Mouse (Mus musculus) kidney, adult 18-20 months (tissue): ENCODE data around the gene Baiap3.
A peak's percentile ranks its signal among the peaks of the same experiment; 100 is the strongest.

Experiments
- DNase-seq: peaks from one replicate; pipeline ENCODE4 v3.0.0; 2021

The Baiap3 gene

GRCm38 (mm10) chr17:25256140-25256754 is at the start of gene Baiap3:
Gene Baiap3, minus strand, starts transcription at chr17:25256364.
- DNase-seq = no peak

- DNase-seq = no peak
These were observed 41.9 kb upstream of the Baiap3 start, which contains the start of gene Prss34 for GRCm38 (mm10) chr17:25298094-25298493. Gene Prss34, plus strand, starts transcription at chr17:25298394.

- no peak for DNase-seq
These were observed 37.9 kb upstream of the Baiap3 start for GRCm38 (mm10) chr17:25294111-25294510.

DNA sequence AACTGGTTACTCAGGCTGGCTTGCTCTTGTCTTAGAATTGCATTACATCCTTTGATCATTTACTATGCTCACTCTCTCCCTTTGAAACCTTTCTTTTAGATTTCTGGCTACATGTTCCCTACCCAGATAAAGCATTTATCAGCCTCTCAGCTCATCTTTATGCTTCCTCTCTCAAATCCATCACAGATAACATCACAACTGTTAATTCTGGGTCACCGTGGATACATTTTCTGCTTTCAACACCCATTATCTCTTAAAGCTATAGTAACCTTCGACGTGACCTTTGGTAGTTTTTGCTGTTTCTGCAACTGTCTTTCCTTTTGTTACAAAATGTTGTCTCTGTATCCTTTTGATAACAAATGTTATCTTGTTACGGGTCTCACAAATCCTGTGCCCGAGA is 37.3 kb upstream of the Baiap3 start:
- DNase-seq = no peak

DNA sequence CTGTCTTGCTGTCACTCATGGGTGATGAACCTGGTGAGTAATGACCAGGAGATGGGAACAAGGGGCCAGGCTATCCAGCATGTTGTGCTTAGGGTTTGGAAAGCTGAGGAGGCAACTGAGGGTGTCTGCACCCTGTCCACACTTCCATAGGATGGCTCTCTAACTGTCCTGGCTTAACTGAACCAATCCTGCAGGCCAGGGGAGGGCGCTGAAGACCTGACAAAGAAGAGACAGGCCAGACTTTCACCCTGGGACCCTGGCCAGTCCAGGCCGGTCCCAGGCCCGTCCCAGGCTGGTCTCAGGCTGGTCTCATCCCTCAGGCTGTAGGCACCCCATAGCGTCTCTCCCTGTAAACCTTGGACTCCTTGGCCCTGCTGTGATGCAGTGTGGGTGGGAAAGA is 34.2 kb upstream of the Baiap3 start:
- no peak for DNase-seq

DNA sequence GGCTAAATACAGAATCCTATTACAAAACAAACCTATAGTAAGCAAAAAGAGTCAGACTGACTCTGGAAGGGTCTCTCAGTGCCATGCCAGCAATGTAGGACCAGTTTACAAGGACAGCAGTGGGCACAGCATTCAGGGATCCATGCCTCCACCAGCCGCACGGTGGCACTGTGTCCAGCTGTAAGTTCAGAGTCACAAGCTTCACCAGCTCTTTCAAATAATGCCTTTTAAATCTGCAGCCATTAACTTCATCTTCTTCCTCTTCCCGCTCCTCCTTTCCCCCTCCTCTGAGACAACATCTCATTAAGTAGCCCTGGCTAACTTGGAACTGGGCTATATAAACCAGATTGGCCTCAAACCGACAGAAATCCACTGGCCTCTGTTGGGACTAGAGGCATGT is 32.7 kb upstream of the Baiap3 start:
- peak; percentile 62 for DNase-seq

DNA sequence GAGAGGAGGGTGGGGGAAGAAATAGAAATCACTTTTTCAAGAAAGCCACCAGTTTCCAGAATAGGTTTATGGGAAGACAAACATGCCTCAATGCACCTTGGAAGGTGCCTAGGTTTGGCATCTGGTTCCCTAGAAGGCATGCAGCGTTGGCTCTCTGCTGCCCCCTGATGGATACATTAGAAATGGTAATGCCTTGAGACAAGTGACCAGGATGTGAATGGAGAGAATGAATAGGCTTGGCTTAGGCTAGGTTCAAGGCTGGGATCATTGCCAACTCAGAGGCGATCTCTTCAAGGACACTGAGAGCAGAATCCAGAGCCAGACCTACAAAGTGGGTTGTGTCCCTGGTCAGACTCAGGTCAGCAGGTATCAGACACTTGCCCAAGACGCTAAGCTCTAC is 28.9 kb upstream of the Baiap3 start:
- peak; percentile 81 for DNase-seq

DNA sequence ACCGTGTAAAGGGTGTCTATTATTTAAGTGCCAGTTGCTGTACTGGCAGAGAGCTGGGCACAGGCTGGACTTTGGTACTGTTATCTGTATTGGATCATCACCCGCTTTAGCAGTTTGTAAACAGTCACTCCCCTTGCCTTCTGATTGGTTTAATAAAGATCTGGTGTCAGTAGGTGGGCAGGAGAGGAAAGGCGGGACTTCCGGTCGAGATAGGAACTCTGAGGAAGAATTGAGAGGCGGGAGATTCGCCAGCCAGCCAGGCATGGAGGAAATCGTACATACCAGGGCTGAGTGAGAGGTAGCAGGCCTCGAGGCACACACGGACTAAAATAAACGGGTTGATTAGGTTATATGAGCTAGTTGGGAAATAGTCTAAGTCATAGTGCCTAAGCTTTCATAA is 26.0 kb upstream of the Baiap3 start:
- peak; percentile 69 for DNase-seq

GRCm38 (mm10) chr17:25275833-25276232 is 19.7 kb upstream of the Baiap3 start:
- DNase-seq = no peak

DNA sequence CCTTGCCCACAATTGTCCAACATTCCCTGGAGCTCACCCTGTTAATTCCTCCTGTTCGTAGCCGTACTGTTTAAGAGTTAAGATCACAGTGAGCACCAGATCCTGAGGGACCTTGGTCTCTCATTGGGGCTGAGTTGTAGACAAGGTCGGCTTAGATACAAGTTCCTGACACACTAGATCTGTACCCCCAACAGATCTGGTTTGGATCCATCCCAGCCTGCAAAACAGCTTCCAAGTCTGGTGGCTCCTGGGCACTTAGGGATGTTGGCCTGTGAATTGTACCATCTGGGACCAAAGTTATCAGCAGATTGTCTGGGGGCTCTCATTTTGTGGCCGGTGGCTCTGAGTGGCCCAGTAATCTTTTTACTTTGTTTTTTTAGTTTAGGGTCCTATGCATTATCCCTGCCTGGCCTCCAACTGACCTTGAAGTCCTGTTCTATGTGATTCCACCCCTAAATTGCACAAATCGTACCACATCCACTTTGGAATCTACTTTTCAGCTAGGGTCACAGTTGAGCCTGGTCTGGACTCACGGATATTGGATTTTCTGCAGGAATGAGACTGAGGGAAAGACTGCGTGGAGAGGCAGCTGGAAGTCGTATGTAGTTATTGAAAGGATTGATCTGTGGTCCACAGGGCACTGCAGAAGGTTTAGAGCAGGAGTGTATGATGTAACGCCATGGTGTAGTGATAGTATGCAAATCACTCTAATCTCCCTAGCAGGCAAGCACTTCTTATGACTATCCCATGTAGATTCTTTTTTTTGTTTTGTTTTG is 18.6 kb upstream of the Baiap3 start, which contains the start of gene Ube2i:
Ube2i (minus strand) TSS at position 52 of the 776 bp plus-strand sequence.
- DNase-seq = no peak

- peak; percentile 100 for DNase-seq
These were observed 17.7 kb upstream of the Baiap3 start for GRCm38 (mm10) chr17:25273706-25274501.

- no peak for DNase-seq
These were observed 17.0 kb upstream of the Baiap3 start for GRCm38 (mm10) chr17:25272951-25273705.

- DNase-seq = peak; percentile 36
These were observed 16.2 kb upstream of the Baiap3 start for GRCm38 (mm10) chr17:25272326-25272725.

DNA sequence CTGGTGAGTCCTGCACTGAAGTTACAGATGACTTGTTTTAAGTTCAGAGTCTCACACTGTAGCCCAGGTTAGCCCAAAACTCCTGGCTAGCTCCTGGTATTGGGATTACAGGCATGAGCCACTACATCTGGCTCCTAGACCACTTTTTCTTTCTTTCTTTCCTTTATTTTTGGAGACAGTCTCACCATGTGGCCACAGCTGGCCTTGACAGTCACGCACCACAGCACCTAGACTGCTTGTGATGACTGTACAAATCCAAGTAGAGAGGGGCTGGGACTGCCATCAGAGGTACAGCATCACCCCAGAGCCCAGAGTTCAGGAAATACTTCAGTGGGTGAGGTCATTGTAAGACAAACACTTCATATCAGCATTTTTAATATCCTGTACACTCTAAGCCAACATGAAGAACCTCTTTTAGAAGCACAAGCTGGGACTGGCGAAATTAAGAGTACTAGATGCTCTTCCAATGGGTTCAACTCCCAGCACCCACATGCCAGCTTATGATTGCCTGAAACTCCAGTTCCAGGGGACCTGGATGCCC is 14.7 kb upstream of the Baiap3 start:
- no peak for DNase-seq

GRCm38 (mm10) chr17:25264453-25264852 is 8.3 kb upstream of the Baiap3 start:
- peak; percentile 31 for DNase-seq

DNA sequence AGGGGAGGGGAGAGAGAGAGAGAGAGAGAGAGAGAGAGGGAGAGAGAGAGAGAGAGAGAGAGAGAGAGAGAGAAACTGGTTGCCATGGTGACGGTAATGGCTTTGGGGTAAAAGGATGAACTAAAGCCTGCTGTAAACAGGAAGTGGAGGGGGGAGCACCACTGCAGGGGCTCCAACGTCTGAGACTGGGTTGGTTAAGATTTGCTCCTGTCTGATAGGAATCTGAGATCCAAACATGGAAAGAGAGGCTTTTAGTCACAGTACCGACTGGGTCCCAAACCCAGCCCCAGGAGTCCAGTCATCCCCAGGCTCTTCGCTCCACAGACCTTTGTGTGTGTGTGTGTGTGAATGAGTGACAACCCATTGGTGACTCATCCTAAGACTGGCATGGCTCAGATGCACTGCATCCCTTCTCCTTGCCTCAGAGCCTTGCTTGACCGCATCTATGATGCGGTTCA is 1.7 kb upstream of the Baiap3 start:
- no peak for DNase-seq

- DNase-seq = no peak
These were observed 1.1 kb downstream of the Baiap3 start for GRCm38 (mm10) chr17:25255110-25255509.

DNA sequence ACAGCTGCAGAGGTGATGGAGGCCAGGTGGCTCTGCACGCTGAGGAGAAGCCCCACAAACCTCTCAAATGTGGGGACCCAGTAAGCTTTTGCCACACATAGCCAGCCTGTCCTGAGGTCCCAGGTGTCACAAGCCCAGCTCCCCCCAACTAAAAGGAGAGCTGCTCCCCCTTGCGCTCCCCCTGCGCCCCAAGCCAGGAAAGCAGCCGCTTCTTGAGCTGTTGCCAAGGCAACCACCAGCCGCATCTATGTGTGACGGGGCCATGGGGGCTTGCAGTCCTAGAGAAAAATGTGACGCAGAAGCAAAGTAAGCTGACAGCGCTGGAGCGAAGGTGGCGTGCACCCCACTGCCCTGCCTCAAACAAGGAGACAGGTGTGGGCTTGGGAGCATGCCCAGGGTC is 2.4 kb downstream of the Baiap3 start:
- DNase-seq = no peak

- no peak for DNase-seq
These were observed 3.5 kb downstream of the Baiap3 start for GRCm38 (mm10) chr17:25252643-25253042.

GRCm38 (mm10) chr17:25250181-25250835 is 5.9 kb downstream of the Baiap3 start:
- DNase-seq = no peak

DNA sequence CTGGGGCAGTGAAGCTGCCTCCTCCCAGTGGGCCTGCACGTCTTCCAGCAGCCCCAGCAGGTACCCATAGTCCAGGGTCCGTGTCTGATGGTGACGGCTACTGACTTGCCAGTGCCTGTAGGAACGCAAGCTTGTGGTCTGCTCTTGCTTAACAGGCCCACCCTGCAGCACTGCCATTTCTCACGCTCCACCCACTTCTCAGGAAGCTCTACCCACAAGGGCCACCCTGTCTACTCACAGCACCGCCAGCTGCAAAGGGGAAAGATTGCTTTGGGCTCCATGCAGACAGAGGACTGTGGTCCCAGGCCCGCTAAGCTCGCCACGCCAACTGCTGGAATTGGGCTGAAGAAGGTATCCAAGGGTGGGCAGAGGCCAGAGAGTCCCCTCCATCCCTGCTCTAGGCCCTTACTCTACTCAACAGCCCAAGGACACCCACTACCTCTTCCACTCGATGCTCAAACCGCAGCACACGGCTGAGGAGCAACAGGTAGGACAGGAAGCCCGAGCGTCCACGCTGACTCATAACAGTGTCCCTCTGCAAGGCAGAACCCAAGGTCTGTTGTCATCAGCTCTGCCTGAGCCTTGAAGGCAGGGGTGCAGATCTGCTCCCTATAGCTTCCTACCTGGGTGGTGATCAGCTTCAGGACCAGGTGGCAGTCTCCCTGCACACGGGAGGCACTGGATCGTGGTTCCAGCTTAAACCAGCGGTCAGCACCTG is 8.0 kb downstream of the Baiap3 start:
- no peak for DNase-seq
